Mouse (Mus musculus) heart, embryonic 11.5 days (tissue): ENCODE measurements around the gene Ceacam2. TPM values are rescaled to one million over a fixed set of nuclear protein-coding genes. Genes with fewer than 3 reads are reported as not detected.
"Not testable (repeated sequence)": the region's sequence is repeated elsewhere in the genome, so short reads cannot be mapped to it uniquely, and the experiment has no call there.

Experiments
- ATAC-seq: fragments of 200-750 bp; cut with Nextera tagmentation; replicated peaks from 2 replicates; pipeline ENCODE4 v1.8.0; 2017; ENCODE audit warnings: moderate library complexity; ENCODE audit not compliant: insufficient number of reproducible peaks, low FRiP score, low TSS enrichment
- H3K27ac ChIP-seq: fragments of 300-500 bp; sonication (generic); 2 replicates; pipeline ENCODE4 v1.5.1; 2014; ENCODE audit warnings: mild to moderate bottlenecking, low read depth, low read length
- H3K27me3 ChIP-seq: fragments of 300-500 bp; sonication (generic); 2 replicates; pipeline ENCODE4 v1.6.1; 2014; ENCODE audit warnings: mild to moderate bottlenecking, low read length, mixed read lengths; ENCODE audit not compliant: control insufficient read depth, insufficient read depth
- H3K36me3 ChIP-seq: fragments of 300-500 bp; sonication (generic); 2 replicates; pipeline ENCODE4 v1.6.1; 2014; ENCODE audit warnings: mild to moderate bottlenecking, low read length, moderate library complexity, mixed read lengths; ENCODE audit not compliant: control insufficient read depth, insufficient read depth
- H3K4me1 ChIP-seq: fragments of 300-500 bp; sonication (generic); 2 replicates; pipeline ENCODE4 v1.6.1; 2014; ENCODE audit warnings: low read length; ENCODE audit not compliant: control insufficient read depth, insufficient read depth
- H3K4me2 ChIP-seq: fragments of 300-500 bp; sonication (generic); 2 replicates; pipeline ENCODE4 v1.6.1; 2014; ENCODE audit warnings: mild to moderate bottlenecking, moderate library complexity
- H3K4me3 ChIP-seq: fragments of 300-500 bp; sonication (generic); 2 replicates; pipeline ENCODE4 v1.5.1; 2014; ENCODE audit warnings: low read depth, low read length
- H3K9ac ChIP-seq: fragments of 300-500 bp; sonication (generic); 2 replicates; pipeline ENCODE4 v1.6.1; 2014; ENCODE audit warnings: mild to moderate bottlenecking, low read depth, low read length, moderate library complexity
- H3K9me3 ChIP-seq: fragments of 300-500 bp; sonication (generic); replicated peaks from 2 replicates; pipeline ENCODE4 v1.6.1; 2016; ENCODE audit warnings: low read length; ENCODE audit not compliant: control insufficient read depth
- WGBS: fragments of 180-500 bp; shearing (Covaris S2); extraction: QIAGEN DNeasy Blood & Tissue Kit; methylation state at CpG from one replicate; pipeline ENCODE4 v1.1.7; 2014; ENCODE audit not compliant: insufficient replicate concordance; 5-methylcytosine and 5-hydroxymethylcytosine counted together
- polyA plus RNA-seq: library from polyadenylated mRNA; unstranded; fragments of >200 nt; fragmentation: Nextera tagmentation; extraction: Ambion mirVana; gene quantifications from 2 replicates; pipeline ENCODE4 v1.2.1, GENCODE M21; 2014

Ceacam2 gene
- polyA plus RNA-seq, 1 experiment from 2014 or later = not detected

- WGBS = 18% methylated on average over 5 of the region's 5 CpGs
- not testable (repeated sequence) for H3K4me3 ChIP-seq, H3K9me3 ChIP-seq, H3K9ac ChIP-seq, H3K4me2 ChIP-seq, H3K27me3 ChIP-seq, H3K27ac ChIP-seq, H3K4me1 ChIP-seq, H3K36me3 ChIP-seq
- ATAC-seq = peak; percentile 58; the same call in 1 of the 2 replicates
Observed at GRCm38 (mm10) chr7:25477091-25477751, 62.4 kb downstream of the Ceacam2 start, which contains the start of gene Ceacam1. TSS of gene Ceacam1 (minus strand) at chr7:25477603.

- H3K27ac ChIP-seq, ATAC-seq, H3K9ac ChIP-seq, H3K4me1 ChIP-seq, H3K4me3 ChIP-seq, H3K27me3 ChIP-seq, H3K36me3 ChIP-seq, H3K9me3 ChIP-seq, H3K4me2 ChIP-seq: not testable (repeated sequence)
- WGBS = 79% methylated on average over 5 of the region's 6 CpGs
Observed at GRCm38 (mm10) chr7:25471821-25472220, 67.8 kb downstream of the Ceacam2 start.

Other genes with a start within 250 kb of the Ceacam2 start
- 141 and 158 TPM in 2 replicates for gene Pafah1b3, start 241.9 kb downstream of the Ceacam2 start, polyA plus RNA-seq
- gene Prr19, start 238.4 kb downstream of the Ceacam2 start, polyA plus RNA-seq = 0.54 and 0.63 TPM in 2 replicates
- gene Tmem145, start 233.8 kb downstream of the Ceacam2 start, polyA plus RNA-seq = 0.17 and 0.25 TPM in 2 replicates
- gene Megf8, start 222.7 kb downstream of the Ceacam2 start, polyA plus RNA-seq = 6.2 and 6.9 TPM in 2 replicates
- not detected in 2 replicates for gene Cnfn, start 170.1 kb downstream of the Ceacam2 start, polyA plus RNA-seq
- gene Lipe, start 141.1 kb downstream of the Ceacam2 start, polyA plus RNA-seq = 1.6 and 2.1 TPM in 2 replicates
- not detected in 2 replicates for gene Cxcl17, start 127.0 kb downstream of the Ceacam2 start, polyA plus RNA-seq
- 1.9 and 2.3 TPM in 2 replicates for gene Ceacam1, start 62.3 kb downstream of the Ceacam2 start, polyA plus RNA-seq
- not detected in 2 replicates for gene Erich4, start 76.0 kb upstream of the Ceacam2 start, polyA plus RNA-seq
- gene Dmac2, start 79.6 kb upstream of the Ceacam2 start, polyA plus RNA-seq = 52.3 and 60.3 TPM in 2 replicates
- 2.5 and 4.0 TPM in 2 replicates for gene B3gnt8, start 86.8 kb upstream of the Ceacam2 start, polyA plus RNA-seq
- 41.4 and 45.7 TPM in 2 replicates for gene Bckdha, start 119.1 kb upstream of the Ceacam2 start, polyA plus RNA-seq
- gene Exosc5, start 119.3 kb upstream of the Ceacam2 start, polyA plus RNA-seq = 40.4 and 44.8 TPM in 2 replicates
- 1.2 and 2.0 TPM in 2 replicates for gene Tmem91, start 135.3 kb upstream of the Ceacam2 start, polyA plus RNA-seq
- gene B9d2, start 140.9 kb upstream of the Ceacam2 start, polyA plus RNA-seq = 28.0 and 29.5 TPM in 2 replicates
- gene Tgfb1, start 147.1 kb upstream of the Ceacam2 start, polyA plus RNA-seq = 3.5 and 3.6 TPM in 2 replicates
- gene Ccdc97, start 179.2 kb upstream of the Ceacam2 start, polyA plus RNA-seq = 25.5 and 25.6 TPM in 2 replicates
- 47.7 and 53.3 TPM in 2 replicates for gene Hnrnpul1, start 214.9 kb upstream of the Ceacam2 start, polyA plus RNA-seq
- 53.6 and 54.5 TPM in 2 replicates for gene Axl, start 248.8 kb upstream of the Ceacam2 start, polyA plus RNA-seq